Mouse (Mus musculus) naive thymus-derived CD4-positive, alpha-beta T cell, adult 5 months (primary cell): ENCODE data around the gene Gpr101. TPM values are rescaled to one million over a fixed set of nuclear protein-coding genes. Genes with fewer than 3 reads are reported as not detected.

Experiments used
- polyA plus RNA-seq: library from polyadenylated mRNA; unstranded; fragments of 100-300 nt; shearing (Covaris generic); gene quantifications from one replicate; pipeline ENCODE4 v1.2.1, GENCODE M21; 2017

Gene Gpr101
- not detected for polyA plus RNA-seq

GRCm38 (mm10) chrX:57503634-57504033 lies at the start of gene Gpr101:
Gpr101 (minus strand) TSS chrX:57503757.

Other genes starting within 250 kb of the Gpr101 start
- gene Arhgef6, start 165.0 kb downstream of the Gpr101 start, polyA plus RNA-seq: 105 TPM
- 74.0 TPM for gene Rbmx, start 110.7 kb downstream of the Gpr101 start, polyA plus RNA-seq
- not detected for gene Gm364, start 94.6 kb downstream of the Gpr101 start, polyA plus RNA-seq